Mouse (Mus musculus): ENCODE results near the gene Lgi2. TPM values are rescaled to one million over a fixed set of nuclear protein-coding genes. Genes with fewer than 3 reads are reported as not detected.

The Lgi2 gene
- polyA plus RNA-seq, 1 experiment from 2014 or later, result 1.4 TPM

DNA sequence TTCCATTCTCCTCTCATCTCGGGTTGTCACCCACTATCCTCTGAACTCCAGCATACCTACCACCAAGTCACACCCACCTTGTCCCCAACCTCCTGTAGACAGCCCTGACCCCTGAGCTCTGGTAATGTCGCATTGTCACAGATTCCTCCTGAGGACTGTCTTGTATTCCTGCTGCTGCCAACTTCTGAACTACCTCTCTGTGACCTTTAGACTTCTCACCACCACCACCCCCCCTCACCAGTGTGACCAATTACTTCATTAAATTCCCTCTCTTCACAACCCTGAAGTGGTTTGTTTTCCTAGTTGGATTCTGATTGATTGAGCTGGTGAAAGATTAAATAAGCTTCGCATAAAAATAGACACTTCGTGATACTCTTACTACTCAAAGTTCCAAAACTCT lies 22.4 kb upstream of the Lgi2 start:
- ATAC-seq (ENCODE audit: insufficient read depth, low FRiP score, low TSS enrichment) (no peak), DNase-seq (ENCODE audit: low spot score) (no peak)
- no peak overlapping the region for H3K4me2 ChIP-seq (ENCODE audit: low read depth)
- no peak overlapping the region for H3K9ac ChIP-seq (ENCODE audit: low read length)
- WGBS, result 84% methylated on average over 4 of the region's 4 CpGs
- no peak overlapping the region for H3K27ac ChIP-seq (ENCODE audit: low read depth, low read length)
- no peaks in the 10 kb centered on the region for H3K27me3 ChIP-seq (ENCODE audit: control insufficient read depth, insufficient read depth, low read length)
- no peaks in the 10 kb centered on the region for H3K9me3 ChIP-seq (ENCODE audit: control insufficient read depth, low read length)
- H3K36me3 ChIP-seq (ENCODE audit: control insufficient read depth, insufficient read depth, low read length), result no peaks in the 10 kb centered on the region
- no peak overlapping the region for H3K4me3 ChIP-seq (ENCODE audit: low read depth, low read length)
- H3K4me1 ChIP-seq (ENCODE audit: control insufficient read depth, insufficient read depth, low read length), result no peaks in the 10 kb centered on the region

DNA sequence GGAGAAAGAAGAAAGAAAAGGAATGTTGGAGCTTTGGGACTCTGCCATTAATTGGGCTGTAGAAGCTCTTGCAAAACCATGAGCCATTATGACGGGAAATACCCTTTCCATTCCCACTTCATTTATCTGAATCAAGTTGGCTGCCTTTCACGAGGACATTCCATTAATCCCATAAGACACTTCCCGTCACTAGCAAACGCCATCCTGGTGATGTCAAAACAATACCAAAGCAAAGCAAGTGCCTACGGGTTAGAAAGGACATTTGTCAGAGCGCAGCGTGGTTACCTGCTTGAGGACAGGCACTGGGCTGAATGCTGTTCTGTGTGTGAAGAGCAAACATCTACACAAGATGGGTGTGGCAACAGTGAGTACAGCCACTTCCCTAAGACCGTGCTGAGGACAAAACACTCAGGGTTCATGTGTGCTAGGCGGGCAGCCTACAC lies 21.1 kb upstream of the Lgi2 start:
- Histone ChIP-seq H3K36me3 (ENCODE audit: control insufficient read depth, insufficient read depth, low read length) (no peaks in the 10 kb centered on the region), H3K4me3 (ENCODE audit: low read depth, low read length) (no peak overlapping the region), H3K4me2 (ENCODE audit: low read depth) (no peak overlapping the region), H3K27me3 (ENCODE audit: control insufficient read depth, insufficient read depth, low read length) (no peaks in the 10 kb centered on the region), H3K9me3 (ENCODE audit: control insufficient read depth, low read length) (no peaks in the 10 kb centered on the region), H3K9ac (ENCODE audit: low read length) (no peak overlapping the region), H3K27ac (ENCODE audit: low read depth, low read length) (no peak overlapping the region), H3K4me1 (ENCODE audit: control insufficient read depth, insufficient read depth, low read length) (no peaks in the 10 kb centered on the region)
- DNase-seq (ENCODE audit: low spot score) (no peak), ATAC-seq (ENCODE audit: insufficient read depth, low FRiP score, low TSS enrichment) (no peak)
- 85% methylated on average over 9 of the region's 9 CpGs for WGBS

DNA sequence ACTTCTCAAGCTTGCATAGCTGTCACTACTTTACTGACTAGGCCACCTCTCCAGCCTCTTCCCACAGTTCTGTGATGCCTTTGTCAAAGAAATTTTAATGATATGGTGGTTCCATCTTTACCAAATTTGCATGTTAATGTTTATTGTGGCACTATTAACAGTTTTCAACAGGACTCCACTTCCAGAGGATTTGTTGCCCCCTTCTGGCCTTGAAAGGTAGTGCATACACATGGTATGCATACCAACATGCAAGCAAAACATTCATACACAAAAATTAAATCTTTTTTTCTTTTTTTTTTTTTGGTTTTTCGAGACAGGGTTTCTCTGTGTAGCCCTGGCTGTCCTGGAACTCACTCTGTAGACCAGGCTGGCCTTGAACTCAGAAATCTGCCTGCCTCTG lies 6.3 kb upstream of the Lgi2 start:
- Histone ChIP-seq H3K4me1 (ENCODE audit: control insufficient read depth, insufficient read depth, low read length) (no peaks in the 10 kb centered on the region), H3K9ac (ENCODE audit: low read length) (no peak overlapping the region), H3K9me3 (ENCODE audit: control insufficient read depth, low read length) (peaks cover 3% of the 10 kb centered on the region; the same call in 1 of the 2 replicates), H3K36me3 (ENCODE audit: control insufficient read depth, insufficient read depth, low read length) (no peaks in the 10 kb centered on the region), H3K4me2 (ENCODE audit: low read depth) (no peak overlapping the region), H3K27me3 (ENCODE audit: control insufficient read depth, insufficient read depth, low read length) (no peaks in the 10 kb centered on the region), H3K27ac (ENCODE audit: low read depth, low read length) (no peak overlapping the region), H3K4me3 (ENCODE audit: low read depth, low read length) (no peak overlapping the region)
- DNase-seq (ENCODE audit: low spot score), result no peak
- 43% methylated on average over 1 of the region's 1 CpGs for WGBS
- no peak for ATAC-seq (ENCODE audit: insufficient read depth, low FRiP score, low TSS enrichment)

DNA sequence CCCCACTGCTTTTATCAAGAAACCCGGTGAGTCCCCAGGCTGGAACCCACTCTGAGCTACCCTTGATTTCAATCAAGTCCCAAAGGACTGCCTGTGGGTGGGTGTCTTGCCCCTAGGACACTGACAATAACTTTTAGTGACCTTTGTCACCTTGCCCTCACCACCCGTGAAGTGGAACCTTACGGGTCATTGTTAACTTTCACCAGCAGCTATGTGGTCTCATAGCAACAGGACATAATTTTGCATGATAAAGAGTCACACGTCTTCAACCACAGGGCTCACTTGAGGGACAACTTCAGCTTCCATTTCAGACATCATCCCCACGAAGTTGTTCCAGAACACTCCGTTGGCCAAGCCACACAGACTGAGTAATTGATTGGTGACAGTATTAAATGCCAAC lies 4.5 kb upstream of the Lgi2 start:
- no peak overlapping the region for H3K9ac ChIP-seq (ENCODE audit: low read length)
- H3K4me2 ChIP-seq (ENCODE audit: low read depth), result no peak overlapping the region
- no peak overlapping the region for H3K27ac ChIP-seq (ENCODE audit: low read depth, low read length)
- no peaks in the 10 kb centered on the region; the same call in 1 of the 2 replicates for H3K27me3 ChIP-seq (ENCODE audit: control insufficient read depth, insufficient read depth, low read length)
- no peaks in the 10 kb centered on the region for H3K36me3 ChIP-seq (ENCODE audit: control insufficient read depth, insufficient read depth, low read length)
- H3K4me1 ChIP-seq (ENCODE audit: control insufficient read depth, insufficient read depth, low read length), result no peaks in the 10 kb centered on the region
- H3K4me3 ChIP-seq (ENCODE audit: low read depth, low read length), result no peak overlapping the region
- no peak for ATAC-seq (ENCODE audit: insufficient read depth, low FRiP score, low TSS enrichment)
- WGBS, result 50% methylated on average over 6 of the region's 6 CpGs
- no peak for DNase-seq (ENCODE audit: low spot score)
- peaks cover 3% of the 10 kb centered on the region; the same call in 1 of the 2 replicates for H3K9me3 ChIP-seq (ENCODE audit: control insufficient read depth, low read length)

DNA sequence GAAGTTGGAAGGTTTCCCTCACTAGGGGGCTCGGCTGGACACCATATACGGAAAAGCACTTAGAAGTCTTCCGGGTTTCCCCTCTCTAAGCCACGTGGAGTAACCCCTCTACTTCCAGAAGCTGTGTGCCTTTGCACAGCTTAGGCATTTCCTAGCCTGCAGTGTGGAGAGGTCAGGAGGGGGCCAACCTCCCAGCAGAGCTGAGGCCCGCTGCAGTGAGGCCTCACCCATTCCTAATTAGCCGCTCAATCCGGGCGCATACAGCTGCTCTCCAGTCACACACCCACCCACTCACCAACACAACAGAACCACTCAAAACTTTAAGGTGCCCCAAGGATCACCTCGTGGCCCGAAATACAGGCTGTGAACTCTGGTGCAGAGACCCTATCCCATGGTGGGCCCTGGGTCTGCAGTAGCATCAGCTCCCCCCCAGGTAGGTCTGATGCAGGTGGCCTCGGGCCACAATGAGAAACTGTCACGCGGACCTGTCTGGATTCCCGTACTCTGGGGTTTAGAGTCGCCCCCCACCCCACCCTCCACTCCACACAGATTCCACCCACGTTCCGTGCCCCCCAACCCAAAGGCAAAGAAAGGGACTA lies 949 bp downstream of the Lgi2 start:
- Histone ChIP-seq H3K9me3 (ENCODE audit: control insufficient read depth, low read length) (no peaks in the 10 kb centered on the region), H3K27ac (ENCODE audit: low read depth, low read length) (no peak overlapping the region), H3K4me1 (ENCODE audit: control insufficient read depth, insufficient read depth, low read length) (peaks cover 5% of the 10 kb centered on the region; the same call in 1 of the 2 replicates), H3K27me3 (ENCODE audit: control insufficient read depth, insufficient read depth, low read length) (no peaks in the 10 kb centered on the region; the same call in 1 of the 2 replicates), H3K4me3 (ENCODE audit: low read depth, low read length) (peak overlapping the region; percentile 63), H3K36me3 (ENCODE audit: control insufficient read depth, insufficient read depth, low read length) (no peaks in the 10 kb centered on the region), H3K4me2 (ENCODE audit: low read depth) (peak overlapping the region; percentile 97), H3K9ac (ENCODE audit: low read length) (peak overlapping the region; percentile 67; the same call in 1 of the 2 replicates)
- ATAC-seq (ENCODE audit: insufficient read depth, low FRiP score, low TSS enrichment) (peak; percentile 64), DNase-seq (ENCODE audit: low spot score) (peak; percentile 48)
- WGBS, result 1% methylated on average over 17 of the region's 17 CpGs

DNA sequence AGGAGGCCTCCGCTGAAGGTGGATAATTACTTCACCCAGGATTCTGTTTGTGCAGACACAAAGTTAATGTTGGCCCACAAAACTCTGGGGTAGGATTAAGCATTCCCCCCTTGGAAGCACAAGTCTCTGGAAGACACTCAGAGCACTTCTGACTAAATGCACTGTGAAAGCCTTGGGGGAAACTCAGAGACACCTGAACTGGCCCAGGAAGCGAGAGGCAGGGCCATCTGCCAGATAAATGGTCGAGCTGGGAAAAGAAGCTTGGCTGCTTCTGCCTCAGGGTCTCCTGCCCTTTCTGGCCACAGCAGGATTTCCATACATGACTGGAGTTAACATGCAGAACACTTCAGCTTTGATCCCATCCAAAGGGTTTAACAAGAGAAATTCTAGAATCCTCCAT lies 1.9 kb downstream of the Lgi2 start:
- H3K4me2 ChIP-seq (ENCODE audit: low read depth), result no peak overlapping the region
- no peak for DNase-seq (ENCODE audit: low spot score)
- H3K27ac ChIP-seq (ENCODE audit: low read depth, low read length), result no peak overlapping the region

DNA sequence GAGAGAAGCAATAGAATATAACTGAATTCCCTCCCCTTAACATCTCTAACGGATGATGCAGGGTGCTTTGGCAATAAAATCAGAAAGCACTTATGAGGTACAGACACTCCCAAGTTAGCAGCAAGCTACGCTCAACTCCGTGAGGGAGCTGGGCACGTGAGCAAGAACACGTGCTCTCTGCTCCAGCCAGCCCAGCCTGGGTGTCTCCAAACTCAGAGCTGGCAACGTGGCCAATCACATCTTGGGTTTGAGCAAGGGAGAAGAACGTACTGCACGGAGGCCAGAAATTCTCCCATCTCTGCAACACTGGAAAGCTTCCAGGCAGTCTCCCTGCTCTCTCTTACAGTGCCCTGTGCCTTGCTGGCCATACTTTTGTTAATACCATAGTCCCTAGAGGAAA lies 6.0 kb downstream of the Lgi2 start:
- Histone ChIP-seq H3K9ac (ENCODE audit: low read length) (no peak overlapping the region), H3K4me1 (ENCODE audit: control insufficient read depth, insufficient read depth, low read length) (peaks cover 2% of the 10 kb centered on the region; the same call in 1 of the 2 replicates), H3K4me3 (ENCODE audit: low read depth, low read length) (no peak overlapping the region), H3K27me3 (ENCODE audit: control insufficient read depth, insufficient read depth, low read length) (no peaks in the 10 kb centered on the region; the same call in 1 of the 2 replicates), H3K9me3 (ENCODE audit: control insufficient read depth, low read length) (no peaks in the 10 kb centered on the region), H3K36me3 (ENCODE audit: control insufficient read depth, insufficient read depth, low read length) (no peaks in the 10 kb centered on the region), H3K4me2 (ENCODE audit: low read depth) (no peak overlapping the region), H3K27ac (ENCODE audit: low read depth, low read length) (no peak overlapping the region)
- ATAC-seq (ENCODE audit: insufficient read depth, low FRiP score, low TSS enrichment) (no peak), DNase-seq (ENCODE audit: low spot score) (no peak)
- 87% methylated on average over 8 of the region's 8 CpGs for WGBS

More for the DNA sequence above, 1.9 kb downstream of the Lgi2 start:
- Histone ChIP-seq H3K36me3 (ENCODE audit: control insufficient read depth, insufficient read depth, low read length) (no peaks in the 10 kb centered on the region), H3K27me3 (ENCODE audit: control insufficient read depth, insufficient read depth, low read length) (no peaks in the 10 kb centered on the region; the same call in 1 of the 2 replicates), H3K9ac (ENCODE audit: low read length) (no peak overlapping the region), H3K4me1 (ENCODE audit: control insufficient read depth, insufficient read depth, low read length) (peaks cover 5% of the 10 kb centered on the region; the same call in 1 of the 2 replicates), H3K4me3 (ENCODE audit: low read depth, low read length) (no peak overlapping the region), H3K9me3 (ENCODE audit: control insufficient read depth, low read length) (no peaks in the 10 kb centered on the region)
- no peak for ATAC-seq (ENCODE audit: insufficient read depth, low FRiP score, low TSS enrichment)
- 60% methylated on average over 3 of the region's 3 CpGs for WGBS

DNA sequence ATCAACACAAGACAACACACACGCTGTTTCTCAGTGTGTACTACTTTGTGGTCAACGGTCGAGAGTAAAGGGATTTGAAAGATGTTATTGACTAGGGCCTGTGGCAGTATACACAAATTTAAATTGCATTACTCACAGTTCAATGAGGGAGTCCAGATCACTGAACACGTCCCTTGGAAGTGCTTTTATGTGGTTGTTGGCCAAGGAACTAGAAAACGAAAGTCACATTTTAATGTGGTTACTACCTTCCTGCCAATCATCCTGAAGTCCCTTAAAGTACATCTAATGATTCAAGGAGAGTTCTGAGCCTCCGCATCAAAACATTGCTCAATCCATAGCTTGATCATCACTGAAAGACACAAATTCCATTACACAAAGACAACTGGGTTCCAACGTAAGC lies 10.7 kb downstream of the Lgi2 start:
- no peak for ATAC-seq (ENCODE audit: insufficient read depth, low FRiP score, low TSS enrichment)
- WGBS, result 82% methylated on average over 7 of the region's 7 CpGs

DNA sequence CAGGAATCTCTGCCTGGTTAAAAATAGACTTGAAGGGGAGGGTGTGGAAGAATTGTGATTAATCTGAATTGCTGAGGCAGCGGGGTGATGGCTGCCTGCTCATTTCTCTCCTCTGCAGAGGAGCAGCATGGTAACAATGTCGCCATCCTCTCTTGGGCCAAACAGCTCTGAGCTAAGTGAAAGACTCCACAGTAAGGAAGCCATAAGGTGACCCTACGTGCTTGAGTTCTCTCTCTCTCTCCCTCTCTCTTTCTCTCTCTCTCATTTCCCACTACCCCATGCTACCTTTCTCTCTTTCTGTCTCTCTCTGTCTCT lies 15.0 kb downstream of the Lgi2 start:
- Histone ChIP-seq H3K4me3 (ENCODE audit: low read depth, low read length) (no peak overlapping the region), H3K27me3 (ENCODE audit: control insufficient read depth, insufficient read depth, low read length) (no peaks in the 10 kb centered on the region), H3K4me1 (ENCODE audit: control insufficient read depth, insufficient read depth, low read length) (no peaks in the 10 kb centered on the region), H3K9ac (ENCODE audit: low read length) (no peak overlapping the region), H3K27ac (ENCODE audit: low read depth, low read length) (no peak overlapping the region), H3K36me3 (ENCODE audit: control insufficient read depth, insufficient read depth, low read length) (no peaks in the 10 kb centered on the region), H3K4me2 (ENCODE audit: low read depth) (no peak overlapping the region), H3K9me3 (ENCODE audit: control insufficient read depth, low read length) (no peaks in the 10 kb centered on the region)
- DNase-seq (ENCODE audit: low spot score) (no peak), ATAC-seq (ENCODE audit: insufficient read depth, low FRiP score, low TSS enrichment) (no peak)
- WGBS, result 83% methylated on average over 3 of the region's 3 CpGs

More for the DNA sequence above, 10.7 kb downstream of the Lgi2 start:
- Histone ChIP-seq H3K4me1 (ENCODE audit: control insufficient read depth, insufficient read depth, low read length) (no peaks in the 10 kb centered on the region), H3K36me3 (ENCODE audit: control insufficient read depth, insufficient read depth, low read length) (no peaks in the 10 kb centered on the region), H3K27me3 (ENCODE audit: control insufficient read depth, insufficient read depth, low read length) (no peaks in the 10 kb centered on the region), H3K4me2 (ENCODE audit: low read depth) (no peak overlapping the region), H3K27ac (ENCODE audit: low read depth, low read length) (no peak overlapping the region), H3K4me3 (ENCODE audit: low read depth, low read length) (no peak overlapping the region), H3K9ac (ENCODE audit: low read length) (no peak overlapping the region), H3K9me3 (ENCODE audit: control insufficient read depth, low read length) (no peaks in the 10 kb centered on the region)
- DNase-seq (ENCODE audit: low spot score), result no peak
